ENCODE assay signal across 10 mouse cellular contexts in genomic region chr3:52954656-52955055, GRCm38 (mm10).
DNase-seq lines count a peak whose midpoint lies in the region; ATAC-seq and TF ChIP-seq lines count a peak whose summit lies in the region.
"Had no signal": no experiment of that assay in that cellular context is flagged by ENCODE, and none has a peak within 500 bp of the region (broad histone marks: within the 10 kb centered on the region; RNA-seq: fewer than 3 reads in every experiment).

No protein-coding gene starts in this region.

- intact Hi-C loops in left cerebral cortex, postnatal 4 days (cut with DNase I), result no loop called here
- intact Hi-C loops in left cerebral cortex, adult 2 months (cut with DNase I), result no loop called here

- peaks cover 5% of the 10 kb centered on the region; the same call in 1 of the 2 replicates for H3K4me1 ChIP-seq in midbrain, embryonic 14.5 days (ENCODE audit: control insufficient read depth, insufficient read depth, low read length)

- ATAC-seq in megakaryocyte, adult 5-6 weeks (ENCODE audit: poor library complexity, severe bottlenecking), result peak; percentile 33; the same call in 1 of the 2 replicates
- ATAC-seq in midbrain, embryonic 14.5 days (ENCODE audit: low FRiP score, low TSS enrichment), result no peak
- ATAC-seq: intestine, postnatal 0 days had no signal

- H3K27ac ChIP-seq in midbrain, embryonic 14.5 days (replicated peaks; ENCODE audit: low read depth, low read length), result no peak overlapping the region
- H3K27ac ChIP-seq in left cerebral cortex, adult 2 months, result no peak overlapping the region

- peak; percentile 26 for DNase-seq in adrenal gland, adult 8-10 months
- DNase-seq in adrenal gland, postnatal 25 days, result no peak
- DNase-seq in heart, adult 18-20 months, result peak; percentile 72 to 89
- peak; percentile 35 for DNase-seq in kidney, adult 18-20 months
- DNase-seq in left cerebral cortex, postnatal 4 days, result no peak
- no peak for DNase-seq in midbrain, embryonic 14.5 days
- DNase-seq in left cerebral cortex, adult 2 months (ENCODE audit: extremely low spot score in 1 of 2, low spot score in 2 of 2), result no peak

- H3K36me3 ChIP-seq in midbrain, embryonic 14.5 days (ENCODE audit: control insufficient read depth, insufficient read depth, low read length), result no peaks in the 10 kb centered on the region
- H3K36me3 ChIP-seq: embryonic facial prominence, embryonic 15.5 days had no signal

- 59% methylated on average over 9 of the region's 9 CpGs for WGBS in midbrain, embryonic 14.5 days

- H3K4me2 ChIP-seq in midbrain, embryonic 14.5 days (ENCODE audit: low read length), result no peak overlapping the region
- H3K4me2 ChIP-seq: embryonic facial prominence, embryonic 15.5 days had no signal

- no peaks in the 10 kb centered on the region for H3K9me3 ChIP-seq in midbrain, embryonic 14.5 days (ENCODE audit: control insufficient read depth, low read length)
- H3K9me3 ChIP-seq: embryonic facial prominence, embryonic 15.5 days had no signal

- TF ChIP-seq CTCF in left cerebral cortex, adult 2 months (IDR thresholded peaks at IDR 0.05), result no peak

- no peak overlapping the region for H3K9ac ChIP-seq in midbrain, embryonic 14.5 days (replicated peaks; ENCODE audit: low read length)
- H3K9ac ChIP-seq: embryonic facial prominence, embryonic 15.5 days had no signal

- no peaks in the 10 kb centered on the region for H3K27me3 ChIP-seq in midbrain, embryonic 14.5 days (ENCODE audit: control insufficient read depth, insufficient read depth, low read length)
- H3K27me3 ChIP-seq: embryonic facial prominence, embryonic 15.5 days had no signal

- no peak overlapping the region for H3K4me3 ChIP-seq in midbrain, embryonic 14.5 days (replicated peaks; ENCODE audit: low read depth, low read length)
- H3K4me3 ChIP-seq in left cerebral cortex, adult 2 months, result no peak overlapping the region
- H3K4me3 ChIP-seq: embryonic facial prominence, embryonic 15.5 days had no signal

Comparison
In these comparisons a context has a peak if more than half of its experiments do, and no peak if none do; other contexts are left out.
1. DNase-seq: peak in adrenal gland, adult 8-10 months (single experiment), heart, adult 18-20 months (2 of 2) and kidney, adult 18-20 months (single experiment); none in adrenal gland, postnatal 25 days (single experiment), left cerebral cortex, postnatal 4 days (single experiment), midbrain, embryonic 14.5 days (single experiment) and left cerebral cortex, adult 2 months (0 of 2).